Mouse (Mus musculus) cerebellum, adult (tissue): Measurements from ENCODE around the gene Klhl34.

Experiments used
- ATAC-seq: cut with Nextera tagmentation; 2 replicates; pipeline ENCODE4 v1.9.2; 2017; ENCODE audit warnings: mild to moderate bottlenecking, moderate library complexity, mixed read lengths; ENCODE audit not compliant: insufficient number of reproducible peaks, low FRiP score, low TSS enrichment

The Klhl34 gene

GRCm38 (mm10) chrX:157818207-157818920 is at the start of gene Klhl34:
Gene Klhl34 (plus strand): TSS chrX:157818435.
- ATAC-seq: peak; percentile 61

- ATAC-seq: no peak
Measured at GRCm38 (mm10) chrX:157801669-157802068, 16.6 kb upstream of the Klhl34 start.

- ATAC-seq: no peak
Measured at GRCm38 (mm10) chrX:157809721-157810120, 8.5 kb upstream of the Klhl34 start.

GRCm38 (mm10) chrX:157817571-157818206 is 546 bp upstream of the Klhl34 start:
- ATAC-seq: peak; percentile 66

- ATAC-seq: peak; percentile 32; the same call in 1 of the 2 replicates
Measured at GRCm38 (mm10) chrX:157818921-157819260, 656 bp downstream of the Klhl34 start.

- no peak for ATAC-seq
Measured at GRCm38 (mm10) chrX:157829983-157830382, 11.7 kb downstream of the Klhl34 start.
